ENCODE assay signal across 8 mouse cellular contexts in the genomic region with DNA sequence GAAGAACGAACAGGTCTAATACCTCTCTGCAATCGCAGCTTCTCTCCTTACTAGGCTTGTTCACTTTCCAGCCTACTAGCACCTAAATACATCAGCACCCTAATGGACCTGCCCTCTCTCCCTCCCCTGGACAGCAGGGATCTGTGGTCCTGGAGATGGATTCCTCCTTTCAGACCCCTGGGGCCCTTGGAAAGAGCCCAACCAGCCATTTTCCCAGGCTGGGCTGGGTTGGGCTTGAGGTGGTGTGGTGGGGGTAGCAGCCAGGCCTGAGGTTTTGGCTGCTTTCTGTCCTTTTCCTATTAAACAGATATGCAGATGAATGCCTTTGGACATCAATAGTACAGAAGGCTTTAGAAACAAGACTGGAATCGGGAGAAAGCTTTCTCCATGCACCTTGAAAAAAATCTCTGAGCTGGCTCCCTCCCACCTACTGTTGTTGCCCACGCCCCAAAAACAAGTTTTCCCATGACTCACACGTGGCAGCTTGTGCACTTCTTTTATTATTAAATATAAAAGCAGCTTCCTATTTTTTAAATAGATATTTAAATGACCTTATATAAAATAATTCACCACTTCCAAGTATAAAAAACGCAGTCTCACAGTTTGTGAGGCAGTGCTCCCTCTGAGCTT. TPM values are rescaled to one million over a fixed set of nuclear protein-coding genes. Genes with fewer than 3 reads are reported as not detected.
DNase-seq lines count a peak whose midpoint lies in the region; ATAC-seq and TF ChIP-seq lines count a peak whose summit lies in the region.

No protein-coding gene starts in this region.

- H3K9me3 ChIP-seq in embryonic facial prominence, embryonic 13.5 days = no peaks in the 10 kb centered on the region
- H3K9me3 ChIP-seq in heart, embryonic 11.5 days (replicated peaks; ENCODE audit: control insufficient read depth, low read length) = no peaks in the 10 kb centered on the region
- no peaks in the 10 kb centered on the region for H3K9me3 ChIP-seq in kidney, embryonic 15.5 days (replicated peaks)
- H3K9me3 ChIP-seq in midbrain, embryonic 10.5 days (replicated peaks) = no peaks in the 10 kb centered on the region
- no peaks in the 10 kb centered on the region for H3K9me3 ChIP-seq in stomach, embryonic 15.5 days

- H3K4me3 ChIP-seq in spleen, adult 2 months (ENCODE audit: extremely low read depth, insufficient read depth, insufficient read length) = no peak overlapping the region
- no peak overlapping the region for H3K4me3 ChIP-seq in embryonic facial prominence, embryonic 13.5 days
- no peak overlapping the region for H3K4me3 ChIP-seq in heart, embryonic 11.5 days (ENCODE audit: low read depth, low read length)
- H3K4me3 ChIP-seq in kidney, embryonic 15.5 days (replicated peaks) = no peak overlapping the region
- H3K4me3 ChIP-seq in midbrain, embryonic 10.5 days = no peak overlapping the region
- no peak overlapping the region for H3K4me3 ChIP-seq in stomach, embryonic 15.5 days (replicated peaks)

- peaks cover 1% of the 10 kb centered on the region; the same call in 1 of the 2 replicates for H3K36me3 ChIP-seq in spleen, adult 2 months (ENCODE audit: control insufficient read depth, insufficient read depth, low read length)
- peaks cover 23% of the 10 kb centered on the region for H3K36me3 ChIP-seq in embryonic facial prominence, embryonic 13.5 days
- H3K36me3 ChIP-seq in heart, embryonic 11.5 days (ENCODE audit: control insufficient read depth, insufficient read depth, low read length) = peaks cover 3% of the 10 kb centered on the region
- peaks cover 12% of the 10 kb centered on the region; the same call in 1 of the 2 replicates for H3K36me3 ChIP-seq in kidney, embryonic 15.5 days
- peaks cover 24% of the 10 kb centered on the region for H3K36me3 ChIP-seq in midbrain, embryonic 10.5 days
- H3K36me3 ChIP-seq in stomach, embryonic 15.5 days = 0 out of 2 replicates have a peak, but pooled peaks cover 6% of the 10 kb centered on the region

- no peak for TF ChIP-seq POLR2A in spleen, adult 2 months (IDR thresholded peaks at IDR 0.05; ENCODE audit: low read depth, low read length)

- 0 out of 2 replicates have a peak overlapping the region, but pooled peaks have one; percentile 4 for H3K27ac ChIP-seq in spleen, adult 2 months (ENCODE audit: insufficient read depth, low read length)
- H3K27ac ChIP-seq in embryonic facial prominence, embryonic 13.5 days = peak overlapping the region; percentile 90
- H3K27ac ChIP-seq in heart, embryonic 11.5 days (ENCODE audit: low read depth, low read length) = peak overlapping the region; percentile 62; the same call in 1 of the 2 replicates
- peak overlapping the region; percentile 90 for H3K27ac ChIP-seq in kidney, embryonic 15.5 days
- H3K27ac ChIP-seq in midbrain, embryonic 10.5 days (replicated peaks) = peak overlapping the region; percentile 86
- H3K27ac ChIP-seq in stomach, embryonic 15.5 days = peak overlapping the region; percentile 82

- 0 out of 2 replicates have a peak overlapping the region, but pooled peaks have one; percentile 44 for H3K9ac ChIP-seq in embryonic facial prominence, embryonic 13.5 days
- H3K9ac ChIP-seq in heart, embryonic 11.5 days (ENCODE audit: low read depth, low read length) = 0 out of 2 replicates have a peak overlapping the region, but pooled peaks have one; percentile 10
- no peak overlapping the region for H3K9ac ChIP-seq in kidney, embryonic 15.5 days
- no peak overlapping the region for H3K9ac ChIP-seq in stomach, embryonic 15.5 days

- peak; percentile 83 for ATAC-seq in embryonic facial prominence, embryonic 13.5 days (ENCODE audit: insufficient number of reproducible peaks, insufficient read depth, low FRiP score, low TSS enrichment, low read depth)
- ATAC-seq in heart, embryonic 11.5 days (replicated peaks; ENCODE audit: insufficient number of reproducible peaks, low FRiP score, low TSS enrichment) = peak; percentile 80
- ATAC-seq in kidney, embryonic 15.5 days (replicated peaks; ENCODE audit: low FRiP score) = peak; percentile 95
- peak; percentile 88 for ATAC-seq in stomach, embryonic 15.5 days (ENCODE audit: insufficient read depth, low FRiP score, low read depth)
- no peak for ATAC-seq in activated CD4-positive, CD25-positive, alpha-beta regulatory T cell, adult 4 months

- H3K27me3 ChIP-seq in spleen, adult 2 months (ENCODE audit: control insufficient read depth, insufficient read depth, low read length) = no peaks in the 10 kb centered on the region
- H3K27me3 ChIP-seq in embryonic facial prominence, embryonic 13.5 days = no peaks in the 10 kb centered on the region
- no peaks in the 10 kb centered on the region for H3K27me3 ChIP-seq in heart, embryonic 11.5 days (ENCODE audit: control insufficient read depth, insufficient read depth, low read length)
- H3K27me3 ChIP-seq in kidney, embryonic 15.5 days = no peaks in the 10 kb centered on the region
- H3K27me3 ChIP-seq in midbrain, embryonic 10.5 days (ENCODE audit: low read depth, poor library complexity, severe bottlenecking) = no peaks in the 10 kb centered on the region
- H3K27me3 ChIP-seq in stomach, embryonic 15.5 days (replicated peaks) = no peaks in the 10 kb centered on the region

- no peaks in the 10 kb centered on the region for H3K4me1 ChIP-seq in spleen, adult 2 months (ENCODE audit: control insufficient read depth, insufficient read depth, insufficient read length)
- peaks cover 39% of the 10 kb centered on the region for H3K4me1 ChIP-seq in embryonic facial prominence, embryonic 13.5 days
- peaks cover 43% of the 10 kb centered on the region for H3K4me1 ChIP-seq in heart, embryonic 11.5 days (ENCODE audit: control insufficient read depth, insufficient read depth, low read length)
- H3K4me1 ChIP-seq in kidney, embryonic 15.5 days = peaks cover 49% of the 10 kb centered on the region
- H3K4me1 ChIP-seq in midbrain, embryonic 10.5 days = peaks cover 43% of the 10 kb centered on the region
- peaks cover 33% of the 10 kb centered on the region for H3K4me1 ChIP-seq in stomach, embryonic 15.5 days

- TF ChIP-seq CTCF in spleen, adult 2 months (IDR thresholded peaks at IDR 0.05; ENCODE audit: extremely low read depth, insufficient read depth, insufficient read length, insufficient replicate concordance) = no peak

- H3K4me2 ChIP-seq in embryonic facial prominence, embryonic 13.5 days = peak overlapping the region; percentile 18
- H3K4me2 ChIP-seq in heart, embryonic 11.5 days = peak overlapping the region; percentile 16; the same call in 1 of the 2 replicates
- 0 out of 2 replicates have a peak overlapping the region, but pooled peaks have one; percentile 10 for H3K4me2 ChIP-seq in kidney, embryonic 15.5 days
- H3K4me2 ChIP-seq in stomach, embryonic 15.5 days = no peak overlapping the region

- DNase-seq in spleen, adult 2 months (ENCODE audit: low read depth in 1 of 2, low spot score in 2 of 2) = no peak
- no peak for DNase-seq in spleen, postnatal 14 days (ENCODE audit: low spot score in 2 of 2)
- peak; percentile 82 for DNase-seq in midbrain, embryonic 10.5 days (ENCODE audit: low spot score)

- WGBS in spleen, adult 2 months = 45% methylated on average over 6 of the region's 6 CpGs
- WGBS in embryonic facial prominence, embryonic 13.5 days = 6% methylated on average over 6 of the region's 6 CpGs
- 10% methylated on average over 6 of the region's 6 CpGs for WGBS in heart, embryonic 11.5 days (ENCODE audit: insufficient replicate concordance)
- 8% methylated on average over 6 of the region's 6 CpGs for WGBS in kidney, embryonic 15.5 days
- WGBS in midbrain, embryonic 10.5 days = 9% methylated on average over 6 of the region's 6 CpGs
- WGBS in stomach, embryonic 15.5 days = 8% methylated on average over 6 of the region's 6 CpGs

RNA-seq across cellular contexts. Expression of gene Csf1, which starts 19.6 kb away (rescaled TPM):
- 46.3 and 50.4 TPM in 2 replicates for polyA plus RNA-seq in spleen, adult 2 months (2012; rRNA removed)
- polyA plus RNA-seq in embryonic facial prominence, embryonic 13.5 days (2015; fragmentation: Nextera tagmentation; extraction: Ambion mirVana) = 9.7 and 9.8 TPM in 2 replicates
- 10.7 and 11.0 TPM in 2 replicates for polyA plus RNA-seq in heart, embryonic 11.5 days (2014; fragmentation: Nextera tagmentation; extraction: Ambion mirVana)
- polyA plus RNA-seq in kidney, embryonic 15.5 days (2015; fragmentation: Nextera tagmentation; extraction: Ambion mirVana) = 9.3 and 10.3 TPM in 2 replicates
- 6.5 and 7.7 TPM in 2 replicates for polyA plus RNA-seq in midbrain, embryonic 10.5 days (2016; fragmentation: Nextera tagmentation; extraction: Ambion mirVana)
- 14.7 and 15.4 TPM in 2 replicates for polyA plus RNA-seq in stomach, embryonic 15.5 days (2015; fragmentation: Nextera tagmentation; extraction: Ambion mirVana)
- 10 to 100 TPM; 11.0 to 23.3 TPM for polyA plus RNA-seq in activated CD4-positive, CD25-positive, alpha-beta regulatory T cell, adult 4 months (2017; shearing (Covaris generic))

RNA-seq across cellular contexts. Expression of gene Ahcyl1, which starts 44.3 kb away (rescaled TPM):
- 22.7 and 23.9 TPM in 2 replicates for polyA plus RNA-seq in spleen, adult 2 months (2012; rRNA removed)
- 91.9 and 93.2 TPM in 2 replicates for polyA plus RNA-seq in embryonic facial prominence, embryonic 13.5 days (2015; fragmentation: Nextera tagmentation; extraction: Ambion mirVana)
- polyA plus RNA-seq in heart, embryonic 11.5 days (2014; fragmentation: Nextera tagmentation; extraction: Ambion mirVana) = 56.1 and 68.1 TPM in 2 replicates
- polyA plus RNA-seq in kidney, embryonic 15.5 days (2015; fragmentation: Nextera tagmentation; extraction: Ambion mirVana) = 92.7 and 94.5 TPM in 2 replicates
- 92.4 and 99.8 TPM in 2 replicates for polyA plus RNA-seq in midbrain, embryonic 10.5 days (2016; fragmentation: Nextera tagmentation; extraction: Ambion mirVana)
- 73.5 and 84.9 TPM in 2 replicates for polyA plus RNA-seq in stomach, embryonic 15.5 days (2015; fragmentation: Nextera tagmentation; extraction: Ambion mirVana)
- polyA plus RNA-seq in activated CD4-positive, CD25-positive, alpha-beta regulatory T cell, adult 4 months (2017; shearing (Covaris generic)) = 10 to 100 TPM; 14.8 to 24.1 TPM

Comparison
In these comparisons a context has a peak if more than half of its experiments do, and no peak if none do; other contexts are left out.
1. H3K27ac ChIP-seq: peak in every context shown above with its lines; median percentile 90 in embryonic facial prominence, embryonic 13.5 days; 90 in kidney, embryonic 15.5 days; 86 in midbrain, embryonic 10.5 days; 82 in stomach, embryonic 15.5 days; 62 in heart, embryonic 11.5 days; 4 in spleen, adult 2 months.
2. H3K9ac ChIP-seq: peak in embryonic facial prominence, embryonic 13.5 days (single experiment) and heart, embryonic 11.5 days (single experiment); none in kidney, embryonic 15.5 days (single experiment) and stomach, embryonic 15.5 days (single experiment).